Mouse (Mus musculus): ENCODE data around the gene Hbb-bs. TPM values are rescaled to one million over a fixed set of nuclear protein-coding genes. Genes with fewer than 3 reads are reported as not detected.
"Not testable (repeated sequence)": the region's sequence is repeated elsewhere in the genome, so short reads cannot be mapped to it uniquely, and the experiment has no call there.

Hbb-bs gene
- polyA plus RNA-seq, 1 experiment from 2014 or later, result 567 TPM

GRCm38 (mm10) chr7:103840268-103840667 is 12.4 kb upstream of the Hbb-bs start, which contains the start of gene Hbb-bh2:
Hbb-bh2 (minus strand) TSS chr7:103840520.
- H3K4me2 ChIP-seq (replicated peaks), result no peak within 1 kb of the TSS
- 71% methylated on average over 3 of the region's 3 CpGs for whole genome bisulfite sequencing
- H3K36me3 ChIP-seq, result no peaks in the 10 kb centered on the region
- no peaks in the 10 kb centered on the region for H3K4me1 ChIP-seq
- no peak within 1 kb of the TSS for H3K27ac ChIP-seq
- H3K4me3 ChIP-seq, result no peak within 1 kb of the TSS
- no peaks in the 10 kb centered on the region for H3K9me3 ChIP-seq
- no peaks in the 10 kb centered on the region for H3K27me3 ChIP-seq (replicated peaks)
- no peak within 1 kb of the TSS for H3K9ac ChIP-seq
- no peak for ATAC-seq (ENCODE audit: low FRiP score, low read depth)

GRCm38 (mm10) chr7:103827139-103827538 is 757 bp downstream of the Hbb-bs start:
- H3K27me3 ChIP-seq (replicated peaks); H3K9ac ChIP-seq; H3K4me1 ChIP-seq; ATAC-seq (ENCODE audit: low FRiP score, low read depth); H3K36me3 ChIP-seq; H3K4me2 ChIP-seq (replicated peaks); H3K9me3 ChIP-seq; H3K4me3 ChIP-seq; H3K27ac ChIP-seq: not testable (repeated sequence)
- WGBS, result no CpG with 5 or more reads among the region's 2 CpGs

GRCm38 (mm10) chr7:103826255-103826887 is 1.5 kb downstream of the Hbb-bs start:
- Histone ChIP-seq H3K4me3 (no peak overlapping the region), H3K9ac (no peak overlapping the region), H3K27ac (no peak overlapping the region), H3K27me3 (replicated peaks) (no peaks in the 10 kb centered on the region), H3K36me3 (no peaks in the 10 kb centered on the region), H3K4me1 (no peaks in the 10 kb centered on the region), H3K4me2 (replicated peaks) (no peak overlapping the region), H3K9me3 (no peaks in the 10 kb centered on the region)
- 69% methylated on average over 3 of the region's 3 CpGs for WGBS
- ATAC-seq (ENCODE audit: low FRiP score, low read depth), result no peak

GRCm38 (mm10) chr7:103825536-103826254 is 2.2 kb downstream of the Hbb-bs start:
- H3K9ac ChIP-seq, result no peak overlapping the region
- WGBS, result 93% methylated on average over 3 of the region's 3 CpGs

GRCm38 (mm10) chr7:103824597-103824996 is 3.3 kb downstream of the Hbb-bs start:
- 91% methylated on average over 2 of the region's 2 CpGs for whole genome bisulfite sequencing
- Histone ChIP-seq H3K4me1 (no peaks in the 10 kb centered on the region), H3K27me3 (replicated peaks) (no peaks in the 10 kb centered on the region), H3K9ac (no peak overlapping the region), H3K36me3 (no peaks in the 10 kb centered on the region), H3K9me3 (no peaks in the 10 kb centered on the region), H3K27ac (no peak overlapping the region), H3K4me3 (no peak overlapping the region), H3K4me2 (replicated peaks) (no peak overlapping the region)
- ATAC-seq (ENCODE audit: low FRiP score, low read depth), result no peak

More at GRCm38 (mm10) chr7:103825536-103826254, 2.2 kb downstream of the Hbb-bs start:
- Histone ChIP-seq H3K4me1 (no peaks in the 10 kb centered on the region), H3K27ac (no peak overlapping the region), H3K4me3 (no peak overlapping the region), H3K36me3 (no peaks in the 10 kb centered on the region), H3K4me2 (replicated peaks) (no peak overlapping the region), H3K27me3 (replicated peaks) (no peaks in the 10 kb centered on the region), H3K9me3 (no peaks in the 10 kb centered on the region)
- no peak for ATAC-seq (ENCODE audit: low FRiP score, low read depth)

- H3K36me3 ChIP-seq; H3K9me3 ChIP-seq; H3K9ac ChIP-seq; H3K4me3 ChIP-seq; ATAC-seq (ENCODE audit: low FRiP score, low read depth); H3K4me1 ChIP-seq; H3K27ac ChIP-seq; H3K27me3 ChIP-seq (replicated peaks); H3K4me2 ChIP-seq (replicated peaks): not testable (repeated sequence)
- 40% methylated on average over 1 of the region's 2 CpGs for WGBS
Observed at GRCm38 (mm10) chr7:103815085-103815484, 12.8 kb downstream of the Hbb-bs start.

- no peaks in the 10 kb centered on the region for H3K4me1 ChIP-seq
Observed at GRCm38 (mm10) chr7:103813766-103814165, 14.1 kb downstream of the Hbb-bs start, which contains the start of gene Hbb-bt. Hbb-bt (minus strand) TSS chr7:103813996.

GRCm38 (mm10) chr7:103813152-103813551 is 14.7 kb downstream of the Hbb-bs start:
- not testable (repeated sequence) for H3K4me2 ChIP-seq (replicated peaks); H3K9ac ChIP-seq; H3K4me3 ChIP-seq; H3K4me1 ChIP-seq; H3K9me3 ChIP-seq; H3K36me3 ChIP-seq; ATAC-seq (ENCODE audit: low FRiP score, low read depth); H3K27me3 ChIP-seq (replicated peaks); H3K27ac ChIP-seq
- no CpG with 5 or more reads among the region's 3 CpGs for WGBS

More at GRCm38 (mm10) chr7:103813766-103814165, 14.1 kb downstream of the Hbb-bs start, which contains the start of gene Hbb-bt:
- Histone ChIP-seq H3K27ac (no peak within 1 kb of the TSS), H3K36me3 (no peaks in the 10 kb centered on the region), H3K9me3 (no peaks in the 10 kb centered on the region), H3K4me2 (replicated peaks) (no peak within 1 kb of the TSS), H3K9ac (no peak within 1 kb of the TSS), H3K4me3 (no peak within 1 kb of the TSS), H3K27me3 (replicated peaks) (no peaks in the 10 kb centered on the region)
- 86% methylated on average over 3 of the region's 3 CpGs for WGBS
- no peak for ATAC-seq (ENCODE audit: low FRiP score, low read depth)

- H3K4me2 ChIP-seq (replicated peaks), result no peak overlapping the region
- no peak for ATAC-seq (ENCODE audit: low FRiP score, low read depth)
- H3K4me3 ChIP-seq, result no peak overlapping the region
Observed at GRCm38 (mm10) chr7:103812174-103812573, 15.7 kb downstream of the Hbb-bs start.

GRCm38 (mm10) chr7:103811223-103811845 is 16.6 kb downstream of the Hbb-bs start:
- H3K9me3 ChIP-seq, result no peaks in the 10 kb centered on the region
- no peak overlapping the region for H3K27ac ChIP-seq
- no peaks in the 10 kb centered on the region for H3K36me3 ChIP-seq
- no peak overlapping the region for H3K4me3 ChIP-seq
- H3K27me3 ChIP-seq (replicated peaks), result no peaks in the 10 kb centered on the region
- H3K4me2 ChIP-seq (replicated peaks), result no peak overlapping the region
- 90% methylated on average over 1 of the region's 1 CpGs for WGBS
- no peak overlapping the region for H3K9ac ChIP-seq
- ATAC-seq (ENCODE audit: low FRiP score, low read depth), result no peak
- no peaks in the 10 kb centered on the region for H3K4me1 ChIP-seq

More at GRCm38 (mm10) chr7:103812174-103812573, 15.7 kb downstream of the Hbb-bs start:
- Histone ChIP-seq H3K27ac (no peak overlapping the region), H3K36me3 (no peaks in the 10 kb centered on the region), H3K4me1 (no peaks in the 10 kb centered on the region), H3K9ac (no peak overlapping the region), H3K9me3 (no peaks in the 10 kb centered on the region), H3K27me3 (replicated peaks) (no peaks in the 10 kb centered on the region)
- 76% methylated on average over 1 of the region's 1 CpGs for WGBS

- no peaks in the 10 kb centered on the region for H3K27me3 ChIP-seq (replicated peaks)
- no peak overlapping the region for H3K4me2 ChIP-seq (replicated peaks)
- no peak overlapping the region for H3K4me3 ChIP-seq
- 79% methylated on average over 3 of the region's 3 CpGs for WGBS
- no peak overlapping the region for H3K9ac ChIP-seq
- no peaks in the 10 kb centered on the region for H3K9me3 ChIP-seq
- H3K36me3 ChIP-seq, result no peaks in the 10 kb centered on the region
- ATAC-seq (ENCODE audit: low FRiP score, low read depth), result no peak
- H3K27ac ChIP-seq, result no peak overlapping the region
- H3K4me1 ChIP-seq, result no peaks in the 10 kb centered on the region
Observed at GRCm38 (mm10) chr7:103810746-103811145, 17.1 kb downstream of the Hbb-bs start.

GRCm38 (mm10) chr7:103810296-103810695 is 17.6 kb downstream of the Hbb-bs start:
- WGBS, result 87% methylated on average over 1 of the region's 1 CpGs

More at GRCm38 (mm10) chr7:103810296-103810695, 17.6 kb downstream of the Hbb-bs start:
- no peaks in the 10 kb centered on the region for H3K36me3 ChIP-seq
- no peaks in the 10 kb centered on the region for H3K27me3 ChIP-seq (replicated peaks)
- no peak overlapping the region for H3K4me2 ChIP-seq (replicated peaks)
- no peak overlapping the region for H3K27ac ChIP-seq
- no peaks in the 10 kb centered on the region for H3K9me3 ChIP-seq
- H3K4me1 ChIP-seq, result no peaks in the 10 kb centered on the region
- H3K9ac ChIP-seq, result no peak overlapping the region
- H3K4me3 ChIP-seq, result no peak overlapping the region
- no peak for ATAC-seq (ENCODE audit: low FRiP score, low read depth)
